Mouse (Mus musculus) E14TG2a.4 (cell line): ENCODE measurements around the gene Reg3d.

Experiments used
- H3K27me3 ChIP-seq: 2 replicates; pipeline ENCODE4 v1.6.1; 2014; ENCODE audit warnings: low read length, control low read depth; ENCODE audit not compliant: insufficient read depth
- H3K36me3 ChIP-seq: 2 replicates; pipeline ENCODE4 v1.6.1; 2014; ENCODE audit warnings: low read length, control low read depth; ENCODE audit not compliant: insufficient read depth
- H3K4me1 ChIP-seq: replicated peaks from 2 replicates; pipeline ENCODE4 v1.6.1; 2014; ENCODE audit warnings: low read depth, low read length, control low read depth
- H3K4me3 ChIP-seq: replicated peaks from 2 replicates; pipeline ENCODE4 v1.5.1; 2014; ENCODE audit warnings: mild to moderate bottlenecking, low read length
- H3K9me3 ChIP-seq: 2 replicates; pipeline ENCODE4 v1.6.1; 2014; ENCODE audit warnings: low read length, control low read depth
- CTCF ChIP-seq: conservative IDR thresholded peaks from 2 replicates; pipeline ENCODE4 v1.5.1; 2014; ENCODE audit warnings: low read length
- NANOG ChIP-seq: IDR thresholded peaks from 2 replicates; pipeline ENCODE4 v1.6.1; 2014; ENCODE audit warnings: borderline replicate concordance, low read length, mixed read lengths
- POU5F1 ChIP-seq: IDR thresholded peaks from 2 replicates; pipeline ENCODE4 v1.6.1; 2014; ENCODE audit warnings: low read length, borderline replicate concordance

The Reg3d gene

GRCm38 (mm10) chr6:78340296-78340695 lies 38.4 kb downstream of the Reg3d start:
- TF ChIP-seq NANOG (no peak), CTCF (no peak), POU5F1 (no peak)
- H3K4me3 ChIP-seq: no peak overlapping the region
- H3K4me1 ChIP-seq: no peaks in the 10 kb centered on the region
- H3K9me3 ChIP-seq: no peaks in the 10 kb centered on the region
- no peaks in the 10 kb centered on the region for H3K36me3 ChIP-seq
- H3K27me3 ChIP-seq: no peaks in the 10 kb centered on the region

DNA sequence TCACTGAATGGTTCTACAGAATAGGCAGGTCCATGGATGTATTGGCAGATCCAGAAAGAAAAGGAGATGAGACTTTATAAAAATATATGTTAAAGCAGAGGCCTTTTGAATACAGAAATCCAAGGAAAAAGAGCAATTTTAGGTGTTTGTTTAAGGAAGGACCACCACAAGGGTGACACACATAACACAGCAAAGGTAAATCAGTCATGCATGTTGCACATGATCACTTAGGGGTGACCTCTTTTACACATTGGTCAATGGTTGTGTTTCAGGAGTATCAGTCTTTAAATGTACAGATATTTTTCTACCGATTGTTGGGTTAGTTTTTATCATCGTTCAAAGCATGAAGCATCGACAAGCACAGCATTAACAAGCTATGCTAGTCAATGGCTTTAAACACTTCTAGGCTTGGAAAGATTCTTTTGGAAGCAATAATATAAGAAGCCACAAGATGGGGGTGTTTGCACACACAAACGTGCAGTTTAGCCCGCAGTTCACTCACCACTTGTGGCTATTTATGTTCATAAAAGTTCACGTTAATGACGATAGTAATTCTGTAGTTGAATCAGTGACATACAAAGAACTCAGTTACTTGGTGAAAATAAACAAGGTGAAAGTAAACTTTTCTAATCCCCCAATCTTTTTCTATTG lies 46.6 kb downstream of the Reg3d start:
- TF ChIP-seq NANOG (no peak), CTCF (peak; percentile 19)
- H3K9me3 ChIP-seq: no peaks in the 10 kb centered on the region
- H3K27me3 ChIP-seq: no peaks in the 10 kb centered on the region
- H3K4me1 ChIP-seq: no peaks in the 10 kb centered on the region
- H3K36me3 ChIP-seq: no peaks in the 10 kb centered on the region
- H3K4me3 ChIP-seq: no peak overlapping the region

GRCm38 (mm10) chr6:78329166-78329565 lies 49.5 kb downstream of the Reg3d start:
- H3K9me3 ChIP-seq: no peaks in the 10 kb centered on the region
- no peak overlapping the region for H3K4me3 ChIP-seq
- H3K4me1 ChIP-seq: no peaks in the 10 kb centered on the region
- TF ChIP-seq POU5F1: no peak
- no peak for TF ChIP-seq NANOG
- TF ChIP-seq CTCF: no peak
- H3K27me3 ChIP-seq: no peaks in the 10 kb centered on the region
- no peaks in the 10 kb centered on the region for H3K36me3 ChIP-seq

DNA sequence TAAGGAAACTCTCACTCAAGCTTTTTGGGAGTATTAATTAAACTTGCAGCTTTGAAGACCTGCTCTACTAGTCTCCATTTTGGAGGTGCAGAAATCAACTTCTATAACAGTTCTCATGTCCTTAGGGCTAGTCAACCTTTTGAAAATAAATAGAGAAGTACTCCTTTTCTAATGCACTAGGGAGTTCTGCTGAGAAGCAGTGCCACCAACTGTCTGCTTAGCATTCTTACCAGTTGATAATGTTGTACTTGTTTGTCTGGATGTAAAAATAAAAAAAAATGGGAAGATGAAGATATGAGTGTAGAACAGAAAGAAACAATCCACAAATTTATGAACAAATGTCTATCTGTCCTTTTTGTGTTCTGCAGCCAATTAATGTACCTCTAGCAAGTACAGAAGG lies 50.9 kb downstream of the Reg3d start:
- Histone ChIP-seq H3K36me3 (no peaks in the 10 kb centered on the region), H3K4me1 (no peaks in the 10 kb centered on the region), H3K9me3 (no peaks in the 10 kb centered on the region), H3K27me3 (no peaks in the 10 kb centered on the region), H3K4me3 (no peak overlapping the region)
- TF ChIP-seq CTCF (no peak), POU5F1 (no peak), NANOG (no peak)
